Mouse (Mus musculus): Measurements from ENCODE around the gene Wnt3a.

GRCm38 (mm10) chr11:59284146-59284545, 6.4 kb downstream of the Wnt3a start:
- TF ChIP-seq CTCF (IDR thresholded peaks at IDR 0.05; ENCODE audit: insufficient read depth, low read length) (no peak), POLR2A (IDR thresholded peaks at IDR 0.05; ENCODE audit: borderline replicate concordance, extremely low read depth, low read depth, low read length) (no peak)
